Mouse (Mus musculus) brain, embryonic 14.5 days (tissue): ENCODE data around the gene Gm11492.

ENCODE experiments used
- CTCF ChIP-seq: fragments of 200-500 bp; IDR thresholded peaks from 2 replicates; pipeline ENCODE4 v1.5.1; 2012; ENCODE audit warnings: inconsistent platforms, mild to moderate bottlenecking, moderate library complexity, borderline replicate concordance; ENCODE audit not compliant: insufficient read depth, insufficient read length; ENCODE audit errors: extremely low read depth
- POLR2A ChIP-seq: fragments of 200-500 bp; IDR thresholded peaks from 2 replicates; pipeline ENCODE4 v1.6.1; 2012; ENCODE audit warnings: mild to moderate bottlenecking, inconsistent platforms, borderline replicate concordance; ENCODE audit not compliant: poor library complexity, insufficient read depth, insufficient read length, severe bottlenecking; ENCODE audit errors: extremely low read depth

DNA sequence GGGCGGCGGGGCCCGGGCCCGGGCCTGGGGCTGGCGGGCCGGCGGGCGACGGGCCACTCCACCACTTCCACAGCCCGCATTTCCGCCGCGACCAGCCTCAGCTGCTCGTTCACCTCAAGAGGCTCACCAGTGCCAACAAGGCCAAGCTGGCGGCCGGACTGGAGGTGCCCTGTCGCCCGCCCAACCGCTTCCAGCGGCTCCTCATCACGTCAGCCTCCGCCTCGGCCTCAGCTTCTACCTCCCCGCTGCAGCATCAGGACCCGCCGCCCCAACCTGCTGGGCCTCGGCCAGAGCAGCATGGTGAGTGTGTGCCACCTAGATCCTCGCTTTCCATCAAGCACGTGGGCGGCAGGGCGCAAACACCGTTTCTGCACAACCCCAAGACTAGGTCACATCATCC is 51.2 kb downstream of the Gm11492 start:
- TF ChIP-seq POLR2A (no peak), CTCF (no peak)
